Mouse (Mus musculus) brain, embryonic 14.5 days (tissue): ENCODE results near the gene Sat2.

ENCODE experiments used
- CTCF ChIP-seq: fragments of 200-500 bp; IDR thresholded peaks from 2 replicates; pipeline ENCODE4 v1.5.1; 2012; ENCODE audit warnings: inconsistent platforms, mild to moderate bottlenecking, moderate library complexity, borderline replicate concordance; ENCODE audit not compliant: insufficient read depth, insufficient read length; ENCODE audit errors: extremely low read depth
- POLR2A ChIP-seq: fragments of 200-500 bp; IDR thresholded peaks from 2 replicates; pipeline ENCODE4 v1.6.1; 2012; ENCODE audit warnings: mild to moderate bottlenecking, inconsistent platforms, borderline replicate concordance; ENCODE audit not compliant: poor library complexity, insufficient read depth, insufficient read length, severe bottlenecking; ENCODE audit errors: extremely low read depth

GRCm38 (mm10) chr11:69632284-69633089, 10.7 kb downstream of the Sat2 start, which contains the start of gene Fxr2:
- TF ChIP-seq CTCF (peak; percentile 81), POLR2A (peak; percentile 94)
